Mouse (Mus musculus) stomach, postnatal 0 days (tissue): Measurements from ENCODE around the gene Fuca1.

Experiments used
- CTCF ChIP-seq: IDR thresholded peaks from 2 replicates; pipeline ENCODE4 v1.5.1; 2016; ENCODE audit warnings: antibody characterized with exemption, low read depth, mild to moderate bottlenecking, moderate library complexity
- EP300 ChIP-seq: optimal IDR thresholded peaks from 2 replicates; pipeline ENCODE3; 2016; ENCODE audit warnings: antibody characterized with exemption

DNA sequence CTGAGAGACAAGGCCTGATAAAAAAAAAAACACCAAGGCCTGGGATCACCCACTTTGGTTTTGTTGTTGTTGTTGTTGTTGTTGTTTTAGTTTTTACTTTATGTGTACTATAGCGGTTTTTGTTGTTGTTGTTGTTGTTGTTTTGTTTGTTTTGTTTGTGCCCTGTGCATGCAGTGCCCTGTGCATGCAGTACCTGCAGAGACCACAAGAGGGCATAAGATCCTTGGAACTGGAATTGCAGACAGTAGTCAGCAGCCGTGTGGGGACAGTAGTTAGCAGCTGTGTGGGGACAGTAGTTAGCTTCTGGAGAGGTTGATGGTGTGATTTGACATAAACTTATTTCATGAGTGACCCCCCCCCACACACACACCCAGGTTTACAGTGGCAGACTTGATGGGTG lies 33.7 kb downstream of the Fuca1 start:
- TF ChIP-seq EP300 (no peak), CTCF (peak; percentile 97)
